Mouse (Mus musculus): ENCODE measurements around the gene Prkg1.

DNA sequence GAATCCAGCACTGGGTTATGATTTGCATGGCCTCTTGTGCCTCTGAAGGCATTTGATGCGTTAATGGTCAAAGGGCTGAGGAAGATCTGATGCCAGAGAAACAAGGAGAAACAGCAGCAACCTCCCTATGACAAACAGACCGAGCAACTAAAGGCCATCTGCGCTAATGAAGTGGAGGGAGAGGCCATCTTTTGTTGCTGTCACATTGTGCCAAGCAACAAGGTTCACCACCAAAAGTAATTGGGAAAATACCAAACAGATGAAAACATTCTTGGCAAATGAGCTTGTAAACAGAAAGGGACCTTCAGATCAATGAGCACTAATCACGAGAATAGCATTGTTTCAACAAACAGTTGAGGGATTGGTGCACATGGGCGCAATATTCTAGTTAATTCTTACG lies 1074.1 kb downstream of the Prkg1 start:
- TF ChIP-seq CTCF (IDR thresholded peaks at IDR 0.05; ENCODE audit: low read depth, low read length) (no peak), GATA1 (IDR thresholded peaks at IDR 0.05; ENCODE audit: borderline replicate concordance, low read length) (no peak)
